Mouse (Mus musculus): Measurements from ENCODE around the gene Ccdc107.
A peak's percentile ranks its signal among the peaks of the same experiment; 100 is the strongest.

Ccdc107 gene

GRCm38 (mm10) chr4:43512653-43513052 is 20.0 kb downstream of the Ccdc107 start:
- DNase-seq (ENCODE audit: low read depth, low spot score): no peak

DNA sequence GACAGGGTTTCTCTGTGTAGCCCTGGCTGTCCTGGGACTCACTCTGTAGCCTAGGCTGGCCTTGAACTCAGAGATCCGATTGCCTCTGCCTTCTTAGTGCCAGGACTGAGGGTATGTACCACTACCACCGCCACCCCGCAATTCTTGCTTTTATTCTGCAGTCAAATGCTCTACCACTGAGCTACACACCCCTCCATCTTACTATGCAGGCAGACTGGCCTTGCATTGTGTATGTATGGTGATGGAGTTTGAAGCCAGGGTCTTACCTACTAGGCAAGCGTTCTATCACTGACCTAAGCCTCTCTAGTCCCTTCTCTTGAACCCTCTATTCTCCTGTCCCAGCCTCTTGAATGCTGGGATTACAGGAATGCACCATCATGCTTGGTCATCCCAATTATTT is 20.6 kb downstream of the Ccdc107 start:
- DNase-seq (ENCODE audit: low read depth, low spot score): no peak

DNA sequence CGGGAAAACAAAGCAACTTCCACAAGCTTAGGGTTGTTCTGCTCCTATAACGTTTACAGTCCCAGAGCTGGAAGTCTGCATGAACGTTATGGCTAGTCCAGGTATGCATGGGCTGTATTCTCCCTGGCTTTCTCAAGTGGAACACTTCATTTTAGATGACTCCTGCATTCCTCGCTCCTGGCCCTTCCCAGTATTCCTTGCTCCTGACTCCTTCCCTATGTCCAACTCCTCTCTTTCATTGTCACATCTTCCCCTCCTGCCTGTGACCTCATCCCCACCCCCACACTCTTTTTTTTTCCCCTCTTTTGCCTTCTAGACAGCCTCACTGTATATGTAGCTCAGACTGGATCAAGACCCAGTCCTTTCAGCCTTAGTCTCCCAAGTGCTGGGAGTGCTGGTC is 21.1 kb downstream of the Ccdc107 start:
- DNase-seq (ENCODE audit: low read depth, low spot score): no peak

GRCm38 (mm10) chr4:43515764-43516708 is 23.3 kb downstream of the Ccdc107 start:
- DNase-seq (ENCODE audit: low read depth, low spot score): no peak

- no peak for DNase-seq (ENCODE audit: low read depth, low spot score)
Observed at GRCm38 (mm10) chr4:43519551-43519950, 26.9 kb downstream of the Ccdc107 start.

- no peak for DNase-seq (ENCODE audit: low read depth, low spot score)
Observed at GRCm38 (mm10) chr4:43519956-43520355, 27.3 kb downstream of the Ccdc107 start.

DNA sequence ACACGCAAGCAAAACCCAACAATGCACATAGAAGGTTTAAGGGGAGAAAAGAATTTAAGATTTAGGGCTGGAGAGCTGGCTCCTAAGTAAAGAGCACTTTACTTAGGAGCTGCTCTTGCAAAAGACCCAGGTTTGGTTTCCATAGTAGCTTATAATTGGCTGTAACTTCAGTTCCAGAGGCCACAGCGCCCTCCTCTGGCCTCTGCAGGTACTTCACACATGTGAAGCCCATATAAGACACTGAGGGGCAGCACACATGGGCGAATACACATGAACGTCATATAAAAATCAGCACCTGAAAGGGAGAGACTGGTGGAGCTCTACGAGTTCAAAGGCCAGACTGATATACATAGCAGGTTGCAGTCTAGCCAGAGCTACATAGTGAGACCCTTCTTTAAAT is 35.2 kb downstream of the Ccdc107 start:
- DNase-seq (ENCODE audit: low read depth, low spot score): no peak

GRCm38 (mm10) chr4:43528487-43528886 is 35.8 kb downstream of the Ccdc107 start:
- no peak for DNase-seq (ENCODE audit: low read depth, low spot score)

GRCm38 (mm10) chr4:43530081-43530501 is 37.4 kb downstream of the Ccdc107 start:
- no peak for DNase-seq (ENCODE audit: low read depth, low spot score)

DNA sequence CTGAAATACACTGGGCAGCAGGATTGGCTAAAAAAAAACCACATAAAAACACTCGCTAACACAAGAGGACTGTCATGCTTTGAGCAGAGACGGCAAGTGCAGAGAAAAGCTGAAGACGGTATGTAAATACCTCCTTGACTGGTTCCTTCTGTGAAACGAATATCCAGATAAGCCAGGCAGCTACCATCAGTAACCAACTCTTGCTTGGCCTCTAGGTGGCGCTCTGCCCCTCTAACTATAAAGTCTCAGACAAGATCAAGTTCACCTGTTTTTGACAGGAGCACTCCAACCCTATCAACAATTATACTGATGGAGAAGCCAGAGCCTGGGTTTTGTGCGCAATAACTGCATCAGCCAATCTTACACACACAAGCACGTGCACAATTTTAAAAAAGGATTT is 37.9 kb downstream of the Ccdc107 start:
- DNase-seq (ENCODE audit: low read depth, low spot score): peak; percentile 69

DNA sequence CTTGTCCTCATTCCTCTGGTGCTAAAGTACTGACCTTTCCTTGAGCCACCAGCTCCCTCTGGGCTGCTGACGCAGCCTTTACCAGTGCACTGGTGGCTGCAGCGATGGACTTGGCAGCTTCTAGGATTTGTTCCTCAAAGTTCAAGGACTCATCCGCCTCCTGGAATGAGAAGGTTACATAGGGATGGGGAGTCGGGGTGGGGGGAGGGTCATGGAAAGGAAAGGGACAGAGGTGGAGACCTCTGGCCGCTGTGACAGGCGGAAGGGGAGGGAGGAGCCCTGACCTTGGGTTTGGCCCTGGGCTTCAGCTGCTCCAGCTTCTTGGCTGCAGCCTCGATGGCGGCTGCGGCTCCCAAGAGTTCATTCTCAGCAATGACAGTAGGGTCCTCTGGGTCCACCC is 40.6 kb downstream of the Ccdc107 start:
- DNase-seq (ENCODE audit: low read depth, low spot score): no peak

DNA sequence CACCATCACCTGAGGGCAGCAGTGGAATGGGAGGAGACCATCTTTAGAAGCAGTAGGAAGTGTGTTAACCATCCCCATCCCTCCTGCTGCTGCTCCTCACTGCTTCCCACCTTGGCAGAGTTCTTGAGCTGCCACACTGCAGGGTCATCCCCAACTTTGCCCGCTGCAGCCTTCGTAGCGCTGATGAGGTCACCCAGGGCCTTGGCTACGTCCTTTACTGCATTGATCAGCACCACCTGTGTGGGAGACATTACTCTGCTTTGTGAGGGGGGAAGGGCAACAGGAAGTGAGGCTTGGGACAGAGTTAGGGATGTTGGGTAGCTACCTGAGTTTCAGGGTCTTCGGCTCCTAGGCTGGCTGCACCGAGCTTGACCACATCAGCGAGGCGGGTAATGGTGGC is 42.9 kb downstream of the Ccdc107 start:
- no peak for DNase-seq (ENCODE audit: low read depth, low spot score)

DNA sequence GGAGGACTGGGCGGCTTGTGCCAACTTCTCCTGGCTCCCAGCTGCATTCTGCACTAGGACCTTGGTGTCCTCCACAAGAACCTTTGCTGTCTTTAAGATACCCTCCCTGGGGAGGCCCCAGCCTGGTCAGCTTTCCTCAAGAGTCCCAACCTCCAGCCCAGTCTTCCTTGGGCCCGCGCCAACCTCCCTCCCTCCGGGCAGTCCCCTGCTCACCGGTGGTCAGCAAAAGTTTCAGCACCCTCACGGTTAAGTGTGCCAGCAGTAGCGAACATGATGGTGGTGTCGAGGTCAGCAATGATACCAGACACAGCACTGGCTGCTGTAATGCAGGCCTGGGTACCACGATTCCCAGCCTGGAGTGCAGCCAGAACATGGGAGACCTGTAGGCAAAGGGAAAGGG is 43.3 kb downstream of the Ccdc107 start:
- no peak for DNase-seq (ENCODE audit: low read depth, low spot score)

GRCm38 (mm10) chr4:43542044-43542443 is 49.3 kb downstream of the Ccdc107 start:
- DNase-seq (ENCODE audit: low read depth, low spot score): no peak
